Mouse (Mus musculus) stomach, embryonic 16.5 days (tissue): ENCODE measurements around the gene Galm. TPM values are rescaled to one million over a fixed set of nuclear protein-coding genes. Genes with fewer than 3 reads are reported as not detected.

Experiments
- ATAC-seq: fragments of 200-750 bp; cut with Nextera tagmentation; 2 replicates; pipeline ENCODE4 v1.8.0; 2017; ENCODE audit warnings: moderate number of reproducible peaks, moderate TSS enrichment; ENCODE audit not compliant: insufficient read depth, low FRiP score
- H3K27ac ChIP-seq: fragments of 300-500 bp; sonication (generic); 2 replicates; pipeline ENCODE4 v1.5.1; 2014; ENCODE audit warnings: low read length
- H3K27me3 ChIP-seq: fragments of 300-500 bp; sonication (generic); 2 replicates; pipeline ENCODE4 v1.6.1; 2014; ENCODE audit warnings: low read length, control low read depth, mixed read lengths; ENCODE audit not compliant: control insufficient read depth, insufficient read depth
- H3K36me3 ChIP-seq: fragments of 300-500 bp; sonication (generic); 2 replicates; pipeline ENCODE4 v1.6.1; 2014; ENCODE audit warnings: low read length; ENCODE audit not compliant: control insufficient read depth, insufficient read depth
- H3K4me1 ChIP-seq: fragments of 300-500 bp; sonication (generic); 2 replicates; pipeline ENCODE4 v1.6.1; 2014; ENCODE audit warnings: low read length, control low read depth, mixed read lengths; ENCODE audit not compliant: control insufficient read depth, insufficient read depth
- H3K4me2 ChIP-seq: fragments of 300-500 bp; sonication (generic); 2 replicates; pipeline ENCODE4 v1.6.1; 2014; ENCODE audit warnings: low read depth, low read length, mixed read lengths
- H3K4me3 ChIP-seq: fragments of 300-500 bp; sonication (generic); replicated peaks from 2 replicates; pipeline ENCODE4 v1.5.1; 2014; ENCODE audit warnings: mild to moderate bottlenecking, low read length
- H3K9ac ChIP-seq: fragments of 300-500 bp; sonication (generic); 2 replicates; pipeline ENCODE4 v1.6.1; 2014; ENCODE audit warnings: low read length
- H3K9me3 ChIP-seq: fragments of 300-500 bp; sonication (generic); replicated peaks from 2 replicates; pipeline ENCODE4 v1.6.1; 2016; ENCODE audit warnings: low read length, control low read depth; ENCODE audit not compliant: control insufficient read depth
- WGBS: fragments of 180-500 bp; shearing (Covaris S2); extraction: QIAGEN DNeasy Blood & Tissue Kit; methylation state at CpG from one replicate; pipeline ENCODE4 v1.1.7; 2014; 5-methylcytosine and 5-hydroxymethylcytosine counted together
- polyA plus RNA-seq: library from polyadenylated mRNA; unstranded; fragments of >200 nt; fragmentation: Nextera tagmentation; extraction: Ambion mirVana; gene quantifications from 2 replicates; pipeline ENCODE4 v1.2.1, GENCODE M21; 2015

Galm gene
- polyA plus RNA-seq, 1 experiment from 2014 or later: 34.3 TPM

DNA sequence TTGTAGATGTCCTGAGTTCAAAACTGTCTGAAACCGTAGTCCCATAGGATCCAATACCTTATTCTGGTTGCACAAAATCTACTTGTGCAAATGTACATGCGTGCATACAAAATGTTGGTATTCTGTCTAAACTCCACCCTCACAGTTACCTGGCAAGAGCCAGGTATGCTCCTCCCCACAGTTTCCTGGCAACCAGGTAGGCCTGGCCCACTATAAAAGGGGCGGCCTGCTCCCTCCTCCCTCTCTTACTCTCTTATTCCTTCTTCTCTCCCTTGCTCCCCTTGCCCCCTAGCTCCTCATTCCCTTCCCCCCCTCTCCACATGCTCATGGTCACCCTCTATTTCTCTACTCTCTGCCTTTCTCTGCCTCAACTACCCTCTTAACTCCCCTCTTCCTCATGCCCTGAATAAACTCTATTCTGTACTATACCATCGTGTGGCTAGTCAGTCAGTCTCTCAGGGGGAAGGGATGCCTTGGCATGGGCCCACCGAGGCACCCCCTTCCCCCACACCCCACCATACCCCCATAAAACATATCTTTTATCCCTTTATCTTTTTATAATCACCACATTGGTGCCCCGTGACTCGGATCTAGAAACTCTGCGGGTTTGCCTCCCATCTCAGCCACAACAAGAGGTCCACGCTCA, 31.9 kb upstream of the Galm start:
- H3K9me3 ChIP-seq: no peaks in the 10 kb centered on the region
- H3K9ac ChIP-seq: peak overlapping the region; percentile 51
- no peaks in the 10 kb centered on the region for H3K27me3 ChIP-seq
- H3K4me1 ChIP-seq: 0 out of 2 replicates have a peak, but pooled peaks cover 6% of the 10 kb centered on the region
- H3K4me2 ChIP-seq: peak overlapping the region; percentile 49
- no peak for ATAC-seq
- peak overlapping the region; percentile 24 for H3K4me3 ChIP-seq
- H3K36me3 ChIP-seq: no peaks in the 10 kb centered on the region
- WGBS: 66% methylated on average over 9 of the region's 9 CpGs
- no peak overlapping the region for H3K27ac ChIP-seq

DNA sequence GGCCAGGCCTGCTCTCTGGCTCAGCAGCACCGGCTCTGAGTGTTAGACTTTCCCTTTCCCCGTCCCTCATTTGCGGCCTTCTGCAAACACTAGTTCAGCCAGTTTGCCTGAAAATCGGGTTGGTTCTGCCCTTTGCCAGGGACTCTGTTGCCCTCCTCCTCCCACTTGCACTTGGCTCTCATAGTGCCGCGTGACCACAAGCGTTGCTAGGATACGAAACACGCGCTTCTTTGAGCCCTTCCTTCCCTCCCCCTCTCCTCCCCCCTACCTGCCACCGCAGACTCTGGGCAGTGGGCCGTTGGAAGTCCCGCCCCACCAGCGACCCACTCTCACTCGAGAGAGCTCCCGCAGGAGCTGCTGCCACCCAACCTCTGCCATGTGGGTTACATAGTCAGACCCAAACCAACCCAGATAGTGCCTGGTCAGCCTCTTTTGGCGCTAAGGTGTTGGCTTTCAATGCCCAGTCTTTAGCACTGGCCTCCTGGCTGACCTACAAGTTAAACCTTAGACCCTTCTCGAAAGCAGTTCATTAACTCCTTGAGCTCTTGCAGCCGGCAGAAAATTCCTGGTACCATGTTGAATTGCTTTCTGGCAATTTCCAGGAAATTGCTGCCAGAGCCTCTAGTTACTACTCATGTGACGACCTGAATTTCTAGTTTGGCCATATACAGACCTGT, 31.1 kb upstream of the Galm start:
- Histone ChIP-seq H3K4me3 (peak overlapping the region; percentile 24), H3K9me3 (no peaks in the 10 kb centered on the region), H3K4me1 (0 out of 2 replicates have a peak, but pooled peaks cover 6% of the 10 kb centered on the region), H3K4me2 (peak overlapping the region; percentile 49), H3K9ac (peak overlapping the region; percentile 51), H3K36me3 (no peaks in the 10 kb centered on the region), H3K27ac (no peak overlapping the region), H3K27me3 (no peaks in the 10 kb centered on the region)
- 13% methylated on average over 20 of the region's 20 CpGs for WGBS
- ATAC-seq: peak; percentile 78; the same call in 1 of the 2 replicates

DNA sequence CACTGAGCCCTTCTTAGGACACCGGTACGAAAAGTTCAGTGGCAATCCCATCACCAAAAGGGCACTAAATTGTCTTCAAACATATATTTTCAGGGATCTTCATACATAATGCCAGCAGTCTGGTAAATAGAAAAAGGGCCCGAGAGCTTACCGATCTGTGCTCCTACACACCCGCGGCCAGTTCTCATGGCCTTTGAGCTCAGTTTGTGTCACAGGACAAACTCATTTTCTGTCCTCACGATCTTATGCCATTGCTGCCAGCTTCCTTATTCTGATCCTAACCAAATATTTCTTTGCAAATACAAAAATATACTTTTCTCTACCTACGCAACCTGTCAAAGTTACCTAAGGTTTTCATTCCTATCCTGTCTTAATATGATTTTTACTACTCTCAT, 30.6 kb upstream of the Galm start:
- Histone ChIP-seq H3K4me1 (0 out of 2 replicates have a peak, but pooled peaks cover 6% of the 10 kb centered on the region), H3K9ac (no peak overlapping the region), H3K36me3 (no peaks in the 10 kb centered on the region), H3K9me3 (no peaks in the 10 kb centered on the region), H3K4me2 (no peak overlapping the region), H3K4me3 (no peak overlapping the region), H3K27me3 (no peaks in the 10 kb centered on the region), H3K27ac (no peak overlapping the region)
- ATAC-seq: no peak
- WGBS: 79% methylated on average over 8 of the region's 8 CpGs

DNA sequence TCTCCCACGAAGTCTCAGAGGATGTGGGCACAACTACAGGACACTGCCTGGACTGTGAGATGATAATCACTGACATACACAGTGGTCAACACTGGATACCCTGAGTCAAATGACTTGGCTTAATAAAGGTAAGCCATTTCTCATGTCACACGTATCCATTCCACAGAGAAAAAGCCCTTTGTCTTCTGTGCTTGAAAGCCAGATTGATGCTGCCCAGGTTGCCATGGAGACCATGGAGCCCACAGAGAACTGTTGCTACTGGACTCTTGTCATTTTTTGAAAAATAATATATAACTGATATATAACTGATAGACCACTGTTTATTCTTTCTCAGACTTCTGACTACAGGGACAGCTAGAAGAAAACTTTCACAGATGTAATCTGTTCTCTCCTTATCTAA, 30.1 kb upstream of the Galm start:
- 0 out of 2 replicates have a peak, but pooled peaks cover 6% of the 10 kb centered on the region for H3K4me1 ChIP-seq
- H3K4me2 ChIP-seq: no peak overlapping the region
- H3K4me3 ChIP-seq: no peak overlapping the region
- H3K9me3 ChIP-seq: no peaks in the 10 kb centered on the region
- ATAC-seq: no peak
- no peaks in the 10 kb centered on the region for H3K27me3 ChIP-seq
- no peak overlapping the region for H3K27ac ChIP-seq
- H3K9ac ChIP-seq: no peak overlapping the region
- 36% methylated on average over 2 of the region's 2 CpGs for WGBS
- no peaks in the 10 kb centered on the region for H3K36me3 ChIP-seq

DNA sequence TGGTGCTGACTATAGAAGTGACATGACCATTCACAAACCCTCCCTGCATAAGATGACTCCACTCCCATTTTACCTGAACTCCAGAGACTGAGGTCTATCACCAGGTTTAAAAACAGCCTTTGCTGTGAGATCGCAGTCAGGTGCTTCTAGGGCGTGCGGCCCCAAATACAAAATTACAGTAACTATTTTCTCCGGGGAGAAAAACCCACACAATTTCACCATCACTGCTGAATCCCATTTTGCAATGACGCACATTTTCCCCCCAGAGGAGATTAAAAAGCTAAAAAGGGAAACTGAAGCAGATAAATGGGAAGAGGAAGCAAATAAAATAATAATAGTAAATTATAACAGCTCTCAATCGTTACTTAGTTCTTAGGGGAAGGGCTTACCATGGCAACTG, 27.4 kb upstream of the Galm start:
- Histone ChIP-seq H3K27me3 (no peaks in the 10 kb centered on the region), H3K36me3 (no peaks in the 10 kb centered on the region), H3K9ac (no peak overlapping the region), H3K27ac (no peak overlapping the region), H3K9me3 (no peaks in the 10 kb centered on the region), H3K4me1 (0 out of 2 replicates have a peak, but pooled peaks cover 6% of the 10 kb centered on the region), H3K4me2 (no peak overlapping the region), H3K4me3 (no peak overlapping the region)
- 74% methylated on average over 6 of the region's 6 CpGs for WGBS
- ATAC-seq: no peak

DNA sequence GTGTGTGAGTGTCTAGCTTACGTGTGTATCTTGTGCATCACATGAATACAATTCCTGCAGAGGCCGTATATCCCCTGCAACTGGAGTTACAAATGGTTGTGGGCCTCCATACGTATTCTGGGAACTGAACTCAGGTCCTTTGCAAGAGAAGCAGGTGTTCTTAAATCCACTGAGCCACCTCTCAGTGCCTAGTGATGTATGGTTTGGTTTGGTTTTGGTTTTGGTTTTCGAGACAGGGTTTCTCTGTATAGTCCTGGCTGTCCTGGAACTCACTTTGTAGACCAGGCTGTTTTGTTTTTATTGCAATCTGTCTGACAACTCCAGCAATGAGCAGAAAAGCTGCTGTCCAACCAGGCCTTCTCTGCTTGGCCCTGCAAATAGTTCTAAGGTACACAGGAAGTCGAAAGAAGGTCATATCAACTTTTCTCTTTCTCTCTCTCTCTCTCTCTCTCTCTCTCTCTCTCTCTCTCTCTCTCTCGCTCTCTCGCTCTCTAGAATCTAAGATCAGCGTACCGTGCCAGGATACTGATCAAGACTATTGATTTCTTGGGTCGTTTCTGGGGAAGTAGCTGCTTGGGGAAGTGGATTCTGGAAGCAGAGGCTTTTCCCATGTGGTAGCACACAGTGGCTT, 21.8 kb upstream of the Galm start:
- 70% methylated on average over 10 of the region's 10 CpGs for WGBS
- no peak overlapping the region for H3K9ac ChIP-seq
- no peaks in the 10 kb centered on the region for H3K9me3 ChIP-seq
- no peak overlapping the region for H3K4me2 ChIP-seq
- no peaks in the 10 kb centered on the region for H3K27me3 ChIP-seq
- no peaks in the 10 kb centered on the region for H3K4me1 ChIP-seq
- no peaks in the 10 kb centered on the region for H3K36me3 ChIP-seq
- ATAC-seq: no peak
- H3K4me3 ChIP-seq: no peak overlapping the region
- H3K27ac ChIP-seq: no peak overlapping the region

DNA sequence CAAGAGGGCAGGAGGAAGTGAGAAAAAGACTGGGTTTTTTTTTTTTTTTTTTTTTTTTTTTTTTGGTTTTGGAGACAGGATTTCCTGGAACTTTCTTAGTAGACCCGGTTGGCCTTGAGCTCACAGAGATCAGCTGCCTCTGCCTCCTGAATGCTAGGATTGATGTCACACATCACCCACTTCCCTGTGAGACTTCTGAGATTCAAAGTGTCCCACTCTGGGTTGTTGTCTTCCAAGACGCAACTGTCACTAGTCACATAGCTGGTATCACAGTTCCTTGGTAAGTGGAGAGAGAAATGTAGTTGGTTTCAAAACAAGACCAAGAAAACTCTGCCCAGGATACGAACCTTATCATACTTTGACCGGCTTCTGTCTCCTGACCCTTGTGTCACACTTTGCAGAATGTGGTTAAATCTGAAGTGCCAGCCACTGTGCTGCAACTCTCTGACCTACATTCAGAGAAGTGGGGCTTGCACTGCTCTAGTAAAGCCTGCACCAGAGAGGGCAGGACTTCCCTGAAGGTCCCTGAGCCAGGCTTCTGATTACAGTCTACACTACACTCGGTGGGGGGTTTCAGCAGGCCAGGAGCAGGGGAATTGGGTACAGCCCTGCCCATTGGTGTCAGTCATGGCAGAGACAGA, 14.5 kb upstream of the Galm start:
- H3K4me3 ChIP-seq: no peak overlapping the region
- H3K4me2 ChIP-seq: no peak overlapping the region
- no peaks in the 10 kb centered on the region for H3K9me3 ChIP-seq
- H3K9ac ChIP-seq: no peak overlapping the region
- ATAC-seq: no peak
- H3K27me3 ChIP-seq: no peaks in the 10 kb centered on the region
- no peaks in the 10 kb centered on the region for H3K36me3 ChIP-seq
- 68% methylated on average over 5 of the region's 5 CpGs for WGBS
- no peak overlapping the region for H3K27ac ChIP-seq
- no peaks in the 10 kb centered on the region for H3K4me1 ChIP-seq

DNA sequence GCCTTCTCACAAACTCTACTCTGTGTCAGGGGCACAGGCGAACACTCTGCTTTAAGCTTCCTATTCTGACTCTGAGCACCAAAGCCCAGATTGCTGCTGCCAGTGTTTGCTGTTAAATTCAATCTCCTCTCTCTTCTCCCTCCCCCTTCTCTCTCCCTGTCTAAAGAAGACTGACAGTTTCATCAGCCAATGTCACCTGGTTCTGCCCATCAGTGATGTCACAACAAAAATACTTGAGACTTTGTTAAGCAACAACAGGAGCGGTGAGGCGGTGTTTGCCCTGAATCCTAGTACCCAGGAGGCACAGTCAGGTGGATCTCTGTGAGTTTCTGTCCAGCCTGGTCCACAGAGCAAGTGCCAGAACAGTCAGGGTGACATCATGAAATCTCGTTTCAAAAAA, 13.8 kb upstream of the Galm start:
- H3K4me1 ChIP-seq: no peaks in the 10 kb centered on the region
- no peaks in the 10 kb centered on the region for H3K36me3 ChIP-seq
- H3K9me3 ChIP-seq: no peaks in the 10 kb centered on the region
- no peak overlapping the region for H3K27ac ChIP-seq
- no peak overlapping the region for H3K9ac ChIP-seq
- no peak overlapping the region for H3K4me2 ChIP-seq
- ATAC-seq: no peak
- 82% methylated on average over 4 of the region's 4 CpGs for WGBS
- H3K4me3 ChIP-seq: no peak overlapping the region
- no peaks in the 10 kb centered on the region for H3K27me3 ChIP-seq

DNA sequence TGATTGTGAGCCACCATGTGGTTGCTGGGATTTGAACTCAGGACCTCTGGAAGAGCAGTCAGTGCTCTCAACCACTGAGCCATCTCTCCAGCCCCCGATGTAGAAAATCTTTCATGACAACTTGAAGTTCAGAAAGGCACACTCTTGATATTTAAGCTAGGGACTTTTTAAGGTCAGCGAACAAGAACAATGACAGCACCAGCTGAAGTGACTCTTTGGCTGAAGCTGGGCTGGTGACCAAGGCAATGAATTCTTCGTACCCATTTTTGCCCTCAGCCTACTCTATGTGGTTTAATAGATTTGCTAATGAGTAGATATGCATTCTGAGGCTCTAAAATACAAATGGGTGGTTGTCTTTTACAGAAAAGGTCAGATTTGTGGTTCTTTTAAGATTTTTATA, 6.9 kb upstream of the Galm start:
- H3K4me3 ChIP-seq: no peak overlapping the region
- H3K9me3 ChIP-seq: no peaks in the 10 kb centered on the region
- ATAC-seq: no peak
- 93% methylated on average over 3 of the region's 3 CpGs for WGBS
- H3K36me3 ChIP-seq: no peaks in the 10 kb centered on the region
- no peak overlapping the region for H3K27ac ChIP-seq
- no peak overlapping the region for H3K4me2 ChIP-seq
- no peak overlapping the region for H3K9ac ChIP-seq
- H3K27me3 ChIP-seq: no peaks in the 10 kb centered on the region
- H3K4me1 ChIP-seq: no peaks in the 10 kb centered on the region
